35 mouse cellular contexts compared by ENCODE assay signal in the genomic region with DNA sequence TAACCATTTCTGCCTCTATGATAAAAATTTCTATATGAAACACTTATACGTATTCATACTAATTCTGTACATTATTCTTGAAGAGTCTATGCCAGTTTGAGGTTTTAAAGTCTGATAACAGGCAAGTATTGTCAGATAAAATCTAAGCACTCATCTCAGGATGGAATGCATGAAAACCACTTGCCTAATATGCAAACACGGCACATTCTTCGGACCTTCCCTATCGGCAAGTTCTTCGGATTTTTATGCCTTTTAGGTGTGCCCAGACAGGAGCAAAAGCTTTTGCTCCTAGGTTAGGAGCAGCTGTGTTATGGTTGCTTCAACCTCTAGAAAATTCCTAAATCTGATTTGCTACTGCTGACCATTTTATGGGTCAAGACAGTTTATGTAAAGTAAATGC.
"Had no signal": no experiment of that assay in that cellular context is flagged by ENCODE, and none has a peak within 500 bp of the region (broad histone marks: within the 10 kb centered on the region; RNA-seq: fewer than 3 reads in every experiment).

No protein-coding gene starts in this region.

- H3K9ac ChIP-seq: heart, embryonic 12.5 days; heart, embryonic 13.5 days; heart, embryonic 15.5 days; hindbrain, embryonic 12.5 days; hindbrain, embryonic 13.5 days; hindbrain, embryonic 14.5 days; hindbrain, embryonic 15.5 days; intestine, embryonic 15.5 days; kidney, embryonic 15.5 days had no signal

- H3K36me3 ChIP-seq: heart, embryonic 10.5 days; heart, embryonic 12.5 days; heart, embryonic 13.5 days; heart, embryonic 15.5 days; hindbrain, embryonic 10.5 days; hindbrain, embryonic 12.5 days; hindbrain, embryonic 13.5 days; hindbrain, embryonic 15.5 days; intestine, embryonic 15.5 days; kidney, embryonic 15.5 days had no signal

- H3K27ac ChIP-seq: heart, adult 2 months; heart, embryonic 10.5 days; heart, embryonic 13.5 days; heart, embryonic 15.5 days; hindbrain, embryonic 10.5 days; hindbrain, embryonic 12.5 days; hindbrain, embryonic 13.5 days; hindbrain, embryonic 14.5 days; hindbrain, embryonic 15.5 days; hindbrain, postnatal 0 days; intestine, embryonic 15.5 days; kidney, embryonic 15.5 days; kidney, postnatal 0 days; layer of hippocampus, adult 2 months had no signal

- H3K27me3 ChIP-seq: heart, embryonic 12.5 days; heart, embryonic 13.5 days; heart, embryonic 15.5 days; hindbrain, embryonic 12.5 days; hindbrain, embryonic 13.5 days; hindbrain, embryonic 15.5 days; intestine, embryonic 15.5 days; kidney, embryonic 15.5 days had no signal

- H3K4me3 ChIP-seq: heart, adult 2 months; heart, embryonic 10.5 days; heart, embryonic 12.5 days; heart, embryonic 13.5 days; heart, embryonic 15.5 days; hindbrain, embryonic 10.5 days; hindbrain, embryonic 12.5 days; hindbrain, embryonic 13.5 days; hindbrain, embryonic 15.5 days; intestine, embryonic 15.5 days; kidney, embryonic 15.5 days; layer of hippocampus, adult 2 months had no signal

- ATAC-seq: hindbrain, embryonic 16.5 days; hindbrain, postnatal 0 days; inflammation-experienced regulatory T-cells, adult 6 months; intestine, embryonic 15.5 days; intestine, embryonic 16.5 days; intestine, postnatal 0 days had no signal

- H3K9me3 ChIP-seq: heart, embryonic 10.5 days; heart, embryonic 12.5 days; heart, embryonic 13.5 days; heart, embryonic 15.5 days; hindbrain, embryonic 10.5 days; hindbrain, embryonic 12.5 days; hindbrain, embryonic 13.5 days; hindbrain, embryonic 15.5 days; intestine, embryonic 15.5 days; kidney, embryonic 15.5 days had no signal

- DNase-seq: heart, adult 2 months; heart, postnatal 10 days; heart, postnatal 14 days; heart, postnatal 36 days; heart, postnatal 4 days; kidney, adult 11 months; kidney, adult 18-20 months; kidney, adult 2 months; kidney, adult 8-10 months; kidney, adult 9 months; kidney, postnatal 10 days; kidney, postnatal 14 days; kidney, postnatal 25 days; kidney, postnatal 36 days; kidney, postnatal 4 days; layer of hippocampus, adult 9-11 months had no signal

- H3K4me2 ChIP-seq: heart, embryonic 11.5 days; heart, embryonic 12.5 days; heart, embryonic 13.5 days; heart, embryonic 15.5 days; hindbrain, embryonic 12.5 days; hindbrain, embryonic 13.5 days; hindbrain, embryonic 14.5 days; hindbrain, embryonic 15.5 days; intestine, embryonic 15.5 days; kidney, embryonic 15.5 days had no signal

- H3K4me1 ChIP-seq: hindbrain, embryonic 10.5 days; hindbrain, embryonic 12.5 days; hindbrain, embryonic 13.5 days; hindbrain, embryonic 15.5 days; intestine, embryonic 15.5 days; kidney, embryonic 15.5 days had no signal
